Mouse (Mus musculus): ENCODE data around the gene AI597479. TPM values are rescaled to one million over a fixed set of nuclear protein-coding genes. Genes with fewer than 3 reads are reported as not detected.
A peak's percentile ranks its signal among the peaks of the same experiment; 100 is the strongest.

AI597479 gene
- 10 to 100 TPM; 16.9 to 17.2 TPM for polyA plus RNA-seq (2017; shearing (Covaris generic))

DNA sequence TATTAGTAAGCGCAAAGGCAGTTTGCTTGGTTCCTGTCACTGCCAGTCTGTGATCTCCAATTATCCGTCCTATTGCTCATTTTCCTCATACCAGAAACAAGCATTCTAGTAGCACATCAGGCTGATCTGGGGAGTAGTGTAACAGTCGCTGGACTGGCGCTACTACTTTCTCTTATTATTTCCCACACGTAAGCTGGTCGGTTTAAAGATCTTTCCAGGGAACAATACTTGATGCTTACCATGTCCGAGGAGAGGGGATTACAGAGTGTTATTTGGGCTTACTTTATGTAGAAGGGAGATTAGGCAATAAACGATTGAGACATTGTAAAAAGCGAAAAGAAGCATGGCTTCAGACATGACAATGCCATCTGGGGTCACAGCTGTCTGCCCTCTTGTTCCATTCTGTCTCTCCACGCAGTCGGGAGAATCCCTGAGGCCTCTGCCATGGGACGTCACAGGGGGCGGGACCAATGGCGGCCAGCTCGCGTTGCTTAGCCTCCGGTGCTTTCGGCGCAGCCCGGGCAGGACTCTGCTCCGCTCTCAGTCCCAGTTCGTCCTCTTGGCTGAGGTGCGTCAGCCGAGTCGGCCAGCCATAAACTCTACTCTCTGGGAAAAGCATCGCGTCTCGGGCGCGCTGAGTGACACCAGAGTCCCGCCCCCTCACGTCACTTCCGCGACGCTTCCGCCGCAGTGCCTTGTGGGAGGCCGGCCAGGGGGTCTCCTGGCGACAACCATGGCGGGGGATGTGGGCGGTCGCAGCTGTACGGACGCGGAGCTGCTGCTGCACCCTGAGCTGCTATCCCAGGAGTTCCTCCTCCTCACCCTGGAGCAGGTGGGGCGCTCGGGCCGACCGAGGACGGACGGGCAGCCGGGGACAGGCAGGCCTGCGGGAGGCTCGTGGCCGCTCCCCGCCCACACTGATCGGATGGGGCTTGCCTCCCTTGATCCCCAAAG, at the start of gene AI597479, which contains the start of gene Tgfbrap1:
TSS of gene AI597479 (plus strand) at position 680 of the 954 bp plus-strand sequence.
TSS of gene Tgfbrap1 (minus strand) at position 607 of the 954 bp plus-strand sequence.
- ATAC-seq, result peak; percentile 92

DNA sequence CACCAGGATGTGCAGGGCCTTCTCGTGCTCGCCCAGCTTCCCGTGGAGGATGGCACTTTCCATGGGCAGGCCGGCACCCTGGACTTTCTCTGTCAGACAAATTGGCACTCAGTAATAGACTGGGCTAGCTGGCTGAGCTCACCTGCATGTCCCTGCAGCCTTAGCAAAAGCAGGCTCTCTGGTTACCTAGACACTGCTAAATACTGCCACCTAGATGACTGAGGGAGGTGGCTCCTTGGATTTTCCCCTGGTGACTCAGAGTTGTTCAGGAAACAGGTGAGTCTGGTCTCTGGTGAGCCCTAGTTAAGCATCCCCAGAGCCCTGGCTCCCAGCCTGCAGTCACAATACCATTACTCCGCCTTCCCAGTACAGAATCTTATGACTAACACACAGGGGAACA, 46.6 kb upstream of the AI597479 start:
- no peak for ATAC-seq

DNA sequence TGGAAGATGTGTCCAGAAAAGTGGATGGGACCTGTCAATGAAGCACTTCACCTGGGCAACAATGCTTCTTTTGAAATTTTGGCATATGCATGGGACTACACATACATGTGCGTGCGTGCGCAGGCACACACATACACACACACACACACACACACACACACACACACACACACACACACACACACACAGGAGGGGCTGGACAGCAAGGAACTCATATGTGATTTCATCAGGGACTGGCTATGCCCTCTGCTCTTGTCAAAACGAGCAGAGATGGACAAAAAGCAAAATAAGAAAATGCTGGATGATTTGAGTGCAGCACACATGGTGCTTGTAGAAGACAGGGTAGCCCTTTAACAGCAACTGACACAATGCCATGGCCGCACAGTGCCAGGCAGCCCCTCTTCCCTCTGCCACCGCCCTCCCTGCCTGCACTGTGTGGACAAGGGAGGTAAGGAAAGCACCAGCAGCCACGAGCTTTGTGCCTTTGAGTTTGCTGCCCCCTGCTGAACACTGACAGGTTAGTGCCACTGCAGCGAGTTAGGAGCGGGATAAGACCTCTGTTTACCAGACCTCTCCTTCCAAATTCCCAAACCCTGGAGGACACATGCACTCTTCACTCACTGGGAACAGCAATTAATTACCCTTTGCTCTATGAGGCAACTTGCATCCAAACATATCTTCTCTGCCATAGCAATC, 32.7 kb upstream of the AI597479 start:
- ATAC-seq, result no peak

DNA sequence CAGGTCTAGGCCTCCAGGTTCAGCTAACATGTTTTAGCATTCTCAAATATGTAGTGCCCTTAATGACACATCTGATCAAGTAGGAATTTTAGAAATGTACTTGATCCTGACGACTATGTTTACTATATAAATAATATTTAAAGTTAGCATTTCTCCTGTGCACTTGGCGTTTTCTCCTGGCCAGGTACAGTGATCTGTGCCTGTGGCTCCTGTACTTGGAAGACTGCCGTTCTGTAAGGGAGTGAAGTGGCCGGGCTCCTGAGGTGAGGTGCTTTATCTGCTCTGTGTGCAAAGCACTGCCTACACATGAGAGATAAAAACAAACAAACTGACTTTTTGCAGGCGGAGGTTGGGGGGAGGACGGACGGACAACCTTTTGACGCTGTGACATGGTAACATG, 31.9 kb upstream of the AI597479 start:
- ATAC-seq, result no peak

DNA sequence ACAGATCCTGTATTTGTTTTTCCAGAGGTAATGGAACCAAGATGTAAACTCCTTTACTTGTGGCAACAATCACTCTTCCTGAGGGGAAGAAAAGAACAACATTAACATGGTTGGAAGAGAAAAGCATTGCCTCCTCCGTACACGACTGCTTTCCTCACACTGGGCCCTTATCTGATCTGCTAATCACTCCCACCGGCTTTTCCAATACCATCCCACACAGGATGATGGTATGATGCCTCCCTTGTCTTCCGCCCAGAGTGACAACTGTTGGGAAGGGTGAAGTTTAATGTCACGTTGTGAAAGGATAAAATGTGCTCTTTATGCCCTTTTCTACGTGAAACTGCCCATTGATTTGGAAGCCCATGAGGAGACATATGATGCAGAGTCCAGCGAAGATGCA, 31.0 kb upstream of the AI597479 start:
- no peak for ATAC-seq

DNA sequence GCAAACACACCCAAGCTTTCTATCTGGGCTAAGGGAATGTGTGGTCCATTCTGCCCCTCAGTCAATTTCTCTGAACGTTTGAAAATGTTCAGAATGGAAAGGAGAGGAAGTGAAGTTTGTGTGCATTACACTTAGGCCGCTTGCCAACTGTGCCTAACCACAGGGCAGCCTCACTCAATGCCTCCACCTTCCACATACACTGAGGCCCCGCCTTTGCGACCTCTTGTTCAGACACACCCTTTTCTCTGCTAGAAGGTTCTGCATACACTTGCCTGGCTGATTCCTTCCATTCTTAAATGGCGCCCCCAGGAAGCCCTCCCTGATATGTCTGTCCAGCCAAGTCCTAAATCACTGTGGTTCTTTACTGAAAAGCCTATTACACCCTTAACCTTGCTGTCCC, 27.8 kb upstream of the AI597479 start:
- ATAC-seq, result no peak

DNA sequence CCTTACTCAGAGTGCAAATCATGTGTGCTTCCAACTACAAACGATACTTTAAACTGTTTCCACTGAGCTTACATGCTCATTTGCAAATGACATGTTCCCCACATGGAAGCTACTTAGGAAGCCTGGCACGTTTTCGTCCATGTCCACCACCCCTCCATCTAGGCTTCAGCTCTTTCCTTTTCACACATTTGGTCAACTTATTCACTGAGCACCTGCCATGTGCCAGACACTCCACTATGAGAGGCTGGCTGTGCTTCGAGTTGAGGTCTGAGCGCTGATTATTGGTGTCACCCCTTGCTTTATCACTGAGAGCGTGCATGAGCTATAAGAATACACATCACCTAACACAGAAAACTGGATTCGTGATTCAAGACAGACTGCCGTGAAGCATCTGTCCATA, 26.5 kb upstream of the AI597479 start:
- ATAC-seq, result no peak

DNA sequence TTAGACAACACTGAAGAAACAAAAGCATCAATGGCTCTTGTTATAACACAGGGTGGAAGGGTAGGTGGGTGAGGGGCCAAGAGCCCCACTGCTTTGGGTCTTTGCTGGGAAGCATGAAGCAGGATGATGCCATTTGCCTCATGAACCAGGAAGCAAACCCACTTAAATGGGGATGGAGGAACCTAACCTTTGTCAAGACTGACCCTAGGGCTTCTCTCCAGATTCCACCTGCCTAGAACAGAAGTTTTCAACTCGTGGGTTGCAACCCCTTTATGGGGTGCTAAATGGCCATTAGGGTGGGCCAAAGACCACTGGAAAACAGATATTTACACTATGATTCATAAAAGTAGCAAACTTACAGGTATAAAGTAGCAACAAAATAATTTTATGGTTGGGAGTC, 25.9 kb upstream of the AI597479 start:
- no peak for ATAC-seq

DNA sequence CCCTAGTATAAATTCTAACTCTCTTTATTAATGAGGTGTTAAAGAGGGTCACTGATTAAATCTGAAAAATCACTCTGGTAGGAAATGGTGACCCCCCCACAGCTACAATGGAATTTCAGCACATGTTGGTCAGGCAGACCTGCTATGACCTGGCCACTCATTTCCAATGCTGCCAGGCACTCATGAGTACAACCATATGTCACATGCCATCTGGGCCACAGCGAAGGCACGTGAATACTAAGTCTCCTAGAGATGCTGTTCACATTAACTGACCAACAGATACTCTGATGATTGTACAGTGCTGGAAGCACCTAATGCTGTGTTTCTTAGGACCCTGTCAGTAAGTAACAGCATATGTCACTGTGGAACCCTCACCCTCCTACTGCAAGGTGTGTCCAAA, 23.7 kb upstream of the AI597479 start:
- ATAC-seq, result no peak

DNA sequence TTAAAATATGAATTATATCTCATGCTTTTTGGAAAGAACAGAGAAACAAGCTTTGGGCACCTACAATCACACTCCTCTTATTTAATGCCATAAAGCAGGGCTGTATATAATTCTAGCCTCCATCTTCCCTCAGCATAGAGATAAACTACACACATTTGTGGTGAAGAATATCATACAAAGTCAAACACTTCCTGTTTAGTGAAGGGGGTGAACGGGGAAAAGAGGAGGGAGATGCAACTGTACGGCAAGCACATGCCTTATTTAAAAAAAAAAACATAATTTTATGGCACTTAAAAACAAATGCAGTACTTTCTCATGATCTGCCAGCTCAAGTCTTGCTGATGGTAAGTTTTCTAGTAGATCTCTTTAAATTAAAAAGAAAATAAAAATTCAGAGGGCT, 20.4 kb upstream of the AI597479 start:
- no peak for ATAC-seq

DNA sequence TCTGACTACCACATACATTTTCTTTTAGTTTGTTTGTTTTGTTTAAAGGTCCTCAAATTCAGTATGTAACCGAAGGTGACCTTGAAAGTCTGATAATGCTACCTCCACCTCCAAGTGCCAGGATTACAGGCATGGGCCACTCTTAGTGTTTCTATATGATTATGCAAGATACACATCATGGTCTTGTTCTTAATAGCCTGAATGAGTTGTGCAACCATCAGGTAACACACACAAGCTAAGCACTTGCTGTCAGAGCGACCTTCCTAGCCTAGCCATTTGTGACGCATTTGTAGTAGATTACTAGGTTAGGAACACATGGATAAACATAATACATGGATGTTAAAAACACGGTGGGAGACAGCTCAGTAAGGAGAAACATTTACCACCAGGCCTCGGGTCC, 15.6 kb upstream of the AI597479 start:
- no peak for ATAC-seq

DNA sequence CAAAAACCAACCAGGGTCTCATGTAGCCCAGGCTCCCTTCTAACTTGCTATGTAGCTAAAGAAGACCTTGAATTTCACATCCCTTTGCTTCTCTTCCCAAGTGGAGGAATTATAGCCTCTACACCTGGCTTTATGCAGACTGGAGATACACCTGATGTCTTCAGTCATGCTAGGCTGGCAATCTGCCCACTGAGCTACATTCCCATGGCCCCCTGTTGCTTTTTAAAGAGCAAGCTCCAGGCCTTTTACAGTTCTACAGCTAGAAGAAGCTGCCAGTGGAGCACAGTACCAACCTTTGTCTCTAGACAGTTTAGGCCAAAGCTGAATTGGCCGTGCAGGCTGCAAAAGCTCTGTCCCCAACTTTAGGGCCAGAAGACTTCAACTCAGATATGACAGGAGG, 8.1 kb upstream of the AI597479 start:
- ATAC-seq, result no peak

DNA sequence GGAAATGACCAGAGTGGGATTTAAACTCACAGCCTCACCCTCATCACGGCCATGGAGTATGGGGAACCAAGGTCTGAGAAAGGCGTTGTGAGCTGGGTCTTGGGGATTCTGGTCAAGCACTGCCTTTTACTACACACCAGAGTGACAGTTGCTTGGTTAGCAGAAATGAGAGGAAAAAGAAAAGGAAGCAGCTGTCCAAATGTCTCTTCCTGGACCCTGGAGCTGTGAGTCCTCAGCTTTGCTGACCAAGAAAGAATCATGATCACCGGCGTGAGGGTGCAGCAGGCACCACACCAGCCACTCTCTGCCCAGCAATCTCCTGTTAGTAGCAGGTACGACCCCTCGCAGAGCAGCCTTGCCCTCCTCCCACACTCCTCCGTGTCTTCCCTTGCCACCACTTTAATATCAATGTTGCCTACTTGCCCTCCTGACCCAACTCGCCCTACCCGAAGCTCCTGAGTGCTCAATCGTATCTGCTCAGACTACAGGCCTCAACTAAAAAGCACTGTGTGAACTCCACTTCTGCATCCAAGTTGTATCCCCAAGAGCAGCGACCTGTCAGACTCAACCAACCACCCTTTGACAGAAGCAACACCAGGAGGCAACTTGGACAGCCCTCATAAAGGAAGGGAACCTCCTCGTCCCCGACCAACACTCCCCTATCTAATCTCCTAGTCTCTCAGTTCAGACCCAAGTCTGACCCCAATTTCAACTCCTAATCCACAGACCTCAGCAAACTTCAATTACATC, 7.0 kb upstream of the AI597479 start:
- peak; percentile 9 for ATAC-seq

DNA sequence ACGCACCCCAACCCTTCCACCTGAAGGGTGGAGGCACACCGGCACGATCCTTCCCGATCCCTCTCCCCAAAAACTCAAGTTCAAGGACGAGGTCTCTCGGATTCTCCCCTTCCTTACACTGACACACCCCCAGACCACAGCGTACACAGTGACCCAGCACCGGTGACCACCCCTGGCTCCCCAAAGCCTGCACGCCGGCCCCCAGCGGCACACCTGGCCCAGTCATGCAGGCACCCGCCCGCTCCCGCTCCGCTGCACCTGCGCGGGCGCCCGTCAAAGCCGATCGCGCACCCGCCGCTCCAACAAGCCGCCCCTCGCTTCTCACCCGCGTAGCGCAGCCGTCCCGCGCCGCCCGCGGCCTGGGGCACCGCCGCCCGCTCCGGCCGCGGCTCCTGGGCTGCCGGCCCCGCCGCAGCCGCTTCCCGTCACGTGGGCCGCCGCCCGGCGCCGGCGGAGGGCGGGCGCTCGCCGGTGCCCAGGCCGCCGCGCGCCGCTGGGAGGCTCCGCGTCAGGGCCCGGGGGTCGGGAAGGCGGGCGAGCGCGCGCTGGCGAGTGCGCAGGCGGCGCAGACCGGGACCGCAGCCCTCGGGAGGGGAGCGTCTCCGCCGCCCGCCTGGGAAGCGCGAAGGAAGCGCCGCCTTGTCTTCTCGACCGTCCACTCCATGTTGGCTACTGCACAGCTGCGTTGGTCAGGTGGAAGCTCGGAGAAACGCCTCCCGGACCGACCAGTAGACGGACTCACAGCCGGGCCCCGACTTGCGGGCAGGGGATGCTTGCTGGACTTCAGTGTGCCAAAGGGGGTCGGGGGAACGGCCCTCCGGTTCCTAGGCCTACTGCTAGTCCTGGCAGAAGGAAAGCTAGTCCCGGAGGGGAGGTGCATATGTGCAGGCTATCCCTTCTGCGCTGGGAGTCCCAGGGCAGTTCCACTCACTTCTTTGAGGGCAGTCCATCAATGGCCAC, 6.2 kb upstream of the AI597479 start:
- peak; percentile 76 for ATAC-seq

DNA sequence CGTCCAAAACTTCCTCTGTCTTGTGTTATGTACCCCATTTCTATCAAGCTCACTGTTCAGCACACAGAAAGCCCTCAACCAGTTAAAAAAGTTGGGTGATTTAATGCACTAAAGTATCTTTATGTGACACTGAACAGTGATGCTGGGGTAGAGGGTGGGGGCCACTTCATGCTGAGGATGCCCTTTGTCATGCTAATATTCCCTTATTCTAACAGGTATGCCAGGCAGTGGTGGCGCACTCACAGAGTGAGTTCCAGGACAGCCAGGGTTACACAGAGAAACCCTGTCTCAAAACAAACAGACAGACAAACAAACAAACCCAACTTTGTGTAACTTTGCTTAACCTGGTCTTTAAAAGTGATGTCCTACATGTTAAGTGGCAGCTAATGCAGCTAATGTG, 4.3 kb upstream of the AI597479 start:
- no peak for ATAC-seq

DNA sequence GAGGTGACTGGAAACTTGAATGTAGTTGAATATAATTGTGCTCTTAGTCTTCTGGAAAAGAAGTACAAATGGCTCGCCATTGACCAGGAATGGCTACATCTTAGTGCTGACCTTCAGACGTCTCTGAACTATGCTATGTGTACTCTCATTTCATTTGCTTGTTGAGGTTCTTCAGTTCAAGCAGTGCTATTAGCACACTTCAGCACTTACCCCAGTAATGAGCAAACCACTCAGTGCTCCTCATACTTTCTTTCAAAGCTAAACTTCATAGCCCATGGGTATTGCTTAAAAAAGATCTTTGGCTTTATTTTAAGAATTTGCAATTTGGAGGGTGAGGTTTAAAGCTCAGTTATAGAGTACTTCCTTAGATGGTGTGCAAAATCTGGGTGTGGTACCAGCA, 10.2 kb downstream of the AI597479 start:
- no peak for ATAC-seq

DNA sequence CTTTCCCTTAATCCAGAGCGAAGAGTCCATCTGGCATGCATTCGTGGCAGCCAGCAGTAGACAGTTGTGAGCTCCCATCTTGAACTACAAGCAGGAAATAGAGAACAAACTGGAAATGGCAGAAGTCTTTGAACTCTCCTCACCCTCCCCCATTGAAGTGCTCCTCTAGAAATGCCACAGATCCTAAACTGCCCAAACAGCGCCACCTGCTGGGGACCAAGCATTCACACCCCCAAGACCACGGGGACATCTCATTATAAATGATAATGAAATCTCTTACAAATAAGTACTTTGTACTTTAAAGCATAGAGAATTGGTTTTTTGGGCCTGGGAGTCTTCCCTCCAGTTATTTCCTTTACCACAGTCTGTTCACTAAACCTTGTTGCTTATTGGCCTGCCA, 12.0 kb downstream of the AI597479 start:
- ATAC-seq, result peak; percentile 92

DNA sequence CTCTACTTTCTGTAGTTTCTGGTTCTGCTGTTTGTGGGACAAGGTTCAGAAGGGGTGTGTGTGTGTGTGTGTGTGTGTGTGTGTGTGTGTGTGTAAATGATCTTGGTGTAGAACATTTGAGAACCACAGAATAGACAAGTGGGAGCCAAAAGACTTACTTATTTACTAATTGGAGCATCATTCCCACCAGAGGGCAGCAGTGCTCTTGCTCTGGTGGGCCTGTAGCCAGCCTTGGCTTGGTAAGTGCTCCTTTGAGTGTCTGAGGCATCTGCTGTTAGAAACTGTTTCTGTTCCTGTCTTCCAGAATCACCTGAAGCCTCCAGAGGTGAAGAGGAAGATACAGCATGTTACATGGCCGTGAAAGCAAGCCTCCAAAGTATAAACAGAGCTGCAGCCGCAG, 14.4 kb downstream of the AI597479 start:
- no peak for ATAC-seq

DNA sequence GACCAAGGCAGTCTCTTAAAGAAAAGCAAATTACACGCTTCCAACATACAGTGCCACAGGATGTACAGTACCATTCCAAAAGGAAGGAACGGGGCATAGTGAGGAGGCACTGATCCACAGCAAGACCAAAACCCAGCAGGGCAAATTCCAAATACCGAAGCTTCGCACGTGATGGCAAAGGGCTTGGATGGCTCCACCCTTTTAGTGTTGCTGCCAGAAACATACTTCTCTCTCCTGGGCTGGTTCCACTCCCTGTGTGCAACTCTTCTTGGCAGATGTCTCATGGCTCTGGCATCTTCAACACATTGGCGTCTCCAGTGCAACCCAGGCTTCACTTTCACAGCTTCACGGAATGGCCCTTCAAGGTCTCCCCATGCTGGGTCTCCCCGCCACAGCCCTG, 18.9 kb downstream of the AI597479 start:
- no peak for ATAC-seq

DNA sequence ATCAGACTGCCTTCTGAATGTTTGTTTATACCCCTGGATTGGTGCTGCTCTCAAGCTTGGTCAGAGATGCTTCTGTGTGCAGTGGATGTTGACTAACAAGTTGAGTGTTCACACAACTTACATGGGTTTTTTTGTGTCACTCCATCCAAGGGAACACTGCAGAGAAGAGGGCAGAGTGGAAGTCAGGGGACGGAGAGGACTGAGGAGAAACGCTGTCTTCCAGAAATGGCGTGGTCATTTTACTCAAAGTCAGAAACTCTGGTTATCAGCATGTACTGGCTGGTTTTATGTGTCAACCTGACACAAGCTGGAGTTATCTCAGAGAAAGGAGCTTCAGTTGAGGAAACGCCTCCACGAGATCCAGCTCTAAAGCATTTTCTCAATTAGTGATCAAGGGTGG, 22.4 kb downstream of the AI597479 start:
- ATAC-seq, result no peak

DNA sequence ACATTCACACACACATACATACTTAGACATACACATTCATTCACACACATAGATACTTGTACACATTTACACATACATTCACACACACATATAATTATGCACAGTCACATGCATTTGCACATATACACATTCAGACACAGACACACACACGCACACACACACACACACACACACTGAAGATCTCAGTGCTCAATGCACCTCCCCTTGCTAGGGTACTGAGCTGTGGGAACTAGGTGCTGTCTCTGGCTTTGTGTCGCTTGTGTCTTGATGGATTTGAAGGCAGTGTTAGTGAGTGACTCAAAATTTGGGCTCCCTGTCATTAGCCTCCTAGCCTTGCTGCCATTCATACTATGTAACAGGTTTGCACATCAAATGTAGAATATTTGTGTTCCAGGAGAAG, 24.1 kb downstream of the AI597479 start:
- ATAC-seq, result no peak

DNA sequence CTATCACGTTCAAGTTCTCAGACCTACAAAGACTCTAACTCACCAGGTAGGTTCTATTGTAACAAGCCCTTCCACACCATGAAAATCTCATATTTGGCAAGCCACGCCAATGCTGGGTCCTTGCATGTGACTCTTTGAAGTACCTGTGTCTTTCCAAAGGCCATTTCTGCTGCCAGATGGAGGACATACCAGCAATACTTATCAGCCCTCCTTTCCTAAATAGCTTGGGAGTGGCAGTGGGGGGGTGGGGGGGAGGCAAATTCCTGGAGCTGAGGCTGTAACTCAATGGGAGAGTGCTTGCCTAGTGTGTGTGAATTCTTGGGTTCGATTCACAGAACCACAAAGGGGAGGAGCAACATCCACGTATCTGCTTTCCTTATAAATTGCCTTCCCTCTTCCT, 26.2 kb downstream of the AI597479 start:
- no peak for ATAC-seq
